Mouse (Mus musculus): ENCODE measurements at regions not wholly inside any gene's neighbourhood (a gene's known extent, or its start where the extent isn't known, plus 50 kb on each side); places are given as distances from the start of the nearest gene placed in this dataset.

- DNase-seq (ENCODE audit: low read depth) = no peak
These were observed 858.5 kb downstream of the Zfp704 start for GRCm38 (mm10) chr3:8751356-8751755.

GRCm38 (mm10) chr3:8750858-8751257 is 859.0 kb downstream of the Zfp704 start:
- DNase-seq (ENCODE audit: low read depth) = no peak

GRCm38 (mm10) chr3:8750162-8750561 is 859.7 kb downstream of the Zfp704 start:
- DNase-seq (ENCODE audit: low read depth) = no peak

GRCm38 (mm10) chr3:8747201-8747600 is 862.7 kb downstream of the Zfp704 start:
- no peak for DNase-seq (ENCODE audit: low read depth)

GRCm38 (mm10) chr3:8746677-8747076 is 863.2 kb downstream of the Zfp704 start:
- no peak for DNase-seq (ENCODE audit: low read depth)

- no peak for DNase-seq (ENCODE audit: low read depth)
These were observed 863.8 kb downstream of the Zfp704 start for GRCm38 (mm10) chr3:8746037-8746436.

GRCm38 (mm10) chr3:8744857-8745256 is 865.0 kb downstream of the Zfp704 start:
- no peak for DNase-seq (ENCODE audit: low read depth)

- DNase-seq (ENCODE audit: low read depth) = no peak
These were observed 866.2 kb downstream of the Zfp704 start for GRCm38 (mm10) chr3:8743650-8744049.

- no peak for DNase-seq (ENCODE audit: low read depth)
These were observed 868.4 kb downstream of the Zfp704 start for GRCm38 (mm10) chr3:8741266-8742023.

GRCm38 (mm10) chr3:8740710-8741109 is 869.2 kb downstream of the Zfp704 start:
- no peak for DNase-seq (ENCODE audit: low read depth)

- no peak for DNase-seq (ENCODE audit: low read depth)
These were observed 870.6 kb downstream of the Zfp704 start for GRCm38 (mm10) chr3:8739299-8739698.

GRCm38 (mm10) chr3:8736239-8736953 is 873.5 kb downstream of the Zfp704 start:
- no peak for DNase-seq (ENCODE audit: low read depth)

- no peak for DNase-seq (ENCODE audit: low read depth)
These were observed 875.8 kb downstream of the Zfp704 start for GRCm38 (mm10) chr3:8734096-8734495.

- no peak for DNase-seq (ENCODE audit: low read depth)
These were observed 878.5 kb downstream of the Zfp704 start for GRCm38 (mm10) chr3:8731398-8731797.

GRCm38 (mm10) chr3:8721628-8722594 is 888.0 kb downstream of the Zfp704 start:
- no peak for DNase-seq (ENCODE audit: low read depth)

GRCm38 (mm10) chr3:8720586-8721100 is 889.2 kb downstream of the Zfp704 start:
- peak; percentile 70 for DNase-seq (ENCODE audit: low read depth)

GRCm38 (mm10) chr3:8718206-8718605 is 891.7 kb downstream of the Zfp704 start:
- DNase-seq (ENCODE audit: low read depth) = no peak

- no peak for DNase-seq (ENCODE audit: low read depth)
These were observed 892.5 kb downstream of the Zfp704 start for GRCm38 (mm10) chr3:8717334-8717812.
